8 mouse cellular contexts compared by ENCODE assay signal in genomic region chr12:80440957-80441356, GRCm38 (mm10). TPM values are rescaled to one million over a fixed set of nuclear protein-coding genes. Genes with fewer than 3 reads are reported as not detected.
DNase-seq lines count a peak whose midpoint lies in the region; ATAC-seq lines count a peak whose summit lies in the region.

No protein-coding gene starts in this region.

- no peak for ATAC-seq in erythroid progenitor cell, adult 5-6 weeks (replicated peaks; ENCODE audit: low FRiP score, poor library complexity, severe bottlenecking)

- DNase-seq in adrenal gland, postnatal 10 days = peak; percentile 27
- no peak for DNase-seq in adrenal gland, adult 18-20 months (ENCODE audit: low spot score in 2 of 2)
- DNase-seq in kidney, adult 9 months = peak; percentile 29
- DNase-seq in kidney, adult 18-20 months = no peak
- peak; percentile 16 for DNase-seq in thymus, postnatal 0 days (ENCODE audit: low spot score)
- no peak for DNase-seq in thymus, adult 18-20 months
- no peak for DNase-seq in layer of hippocampus, adult 9-10 months (ENCODE audit: low spot score)

RNA-seq across cellular contexts. Expression of gene Dcaf5, which starts 4.6 kb away (rescaled TPM):
- 10 to 100 TPM; 30.9 to 35.0 TPM for total RNA-seq in adrenal gland, postnatal 10 days (2021)
- 10 to 100 TPM; 30.6 to 33.7 TPM for total RNA-seq in adrenal gland, adult 18-20 months (2021)
- 8.9 TPM in 2 replicates for polyA plus RNA-seq in thymus, postnatal 0 days (2015; fragmentation: Nextera tagmentation; extraction: Ambion mirVana)
- total RNA-seq in erythroid progenitor cell, adult 5-6 weeks (2015; ENCODE audit: low replicate concordance) = 1.3 and 20.2 TPM in 2 replicates
- total RNA-seq in erythroid progenitor cell, adult 5-6 weeks (2017; ENCODE audit: low replicate concordance) = 2.4 and 3.2 TPM in 2 replicates

RNA-seq across cellular contexts. Expression of gene Exd2, which starts 21.9 kb away (rescaled TPM):
- total RNA-seq in adrenal gland, postnatal 10 days (2021) = 10 to 100 TPM; 17.0 to 17.5 TPM
- total RNA-seq in adrenal gland, adult 18-20 months (2021) = 10 to 100 TPM; 20.5 to 22.3 TPM
- polyA plus RNA-seq in thymus, postnatal 0 days (2015; fragmentation: Nextera tagmentation; extraction: Ambion mirVana) = 18.3 and 19.1 TPM in 2 replicates
- 2.2 and 9.6 TPM in 2 replicates for total RNA-seq in erythroid progenitor cell, adult 5-6 weeks (2015; ENCODE audit: low replicate concordance)
- 0.77 and 21.9 TPM in 2 replicates for total RNA-seq in erythroid progenitor cell, adult 5-6 weeks (2017; ENCODE audit: low replicate concordance)

Comparison
In these comparisons a context has a peak if more than half of its experiments do, and no peak if none do; other contexts are left out.
1. DNase-seq: peak in adrenal gland, postnatal 10 days (single experiment), kidney, adult 9 months (single experiment) and thymus, postnatal 0 days (single experiment); none in adrenal gland, adult 18-20 months (0 of 2), kidney, adult 18-20 months (single experiment), thymus, adult 18-20 months (0 of 2) and layer of hippocampus, adult 9-10 months (single experiment).